Mouse (Mus musculus) intestine, embryonic 15.5 days (tissue): ENCODE data around the gene Vwa2. TPM values are rescaled to one million over a fixed set of nuclear protein-coding genes. Genes with fewer than 3 reads are reported as not detected.

Experiments used
- ATAC-seq: fragments of 200-750 bp; cut with Nextera tagmentation; 2 replicates; pipeline ENCODE4 v1.8.0; 2017; ENCODE audit warnings: moderate TSS enrichment, moderate library complexity
- H3K27ac ChIP-seq: fragments of 300-500 bp; sonication (generic); 2 replicates; pipeline ENCODE4 v1.5.1; 2015; ENCODE audit warnings: mild to moderate bottlenecking, inconsistent platforms
- H3K27me3 ChIP-seq: fragments of 300-500 bp; sonication (generic); replicated peaks from 2 replicates; pipeline ENCODE4 v1.6.1; 2015; ENCODE audit warnings: inconsistent platforms
- H3K36me3 ChIP-seq: fragments of 300-500 bp; sonication (generic); 2 replicates; pipeline ENCODE4 v1.6.1; 2015; ENCODE audit warnings: inconsistent platforms
- H3K4me1 ChIP-seq: fragments of 300-500 bp; sonication (generic); replicated peaks from 2 replicates; pipeline ENCODE4 v1.6.1; 2015; ENCODE audit warnings: inconsistent platforms
- H3K4me2 ChIP-seq: fragments of 300-500 bp; sonication (generic); replicated peaks from 2 replicates; pipeline ENCODE4 v1.6.1; 2015; ENCODE audit warnings: mild to moderate bottlenecking, inconsistent platforms
- H3K4me3 ChIP-seq: fragments of 300-500 bp; sonication (generic); replicated peaks from 2 replicates; pipeline ENCODE4 v1.5.1; 2015; ENCODE audit warnings: inconsistent platforms
- H3K9ac ChIP-seq: fragments of 300-500 bp; sonication (generic); 2 replicates; pipeline ENCODE4 v1.6.1; 2015; ENCODE audit warnings: inconsistent platforms
- H3K9me3 ChIP-seq: fragments of 300-500 bp; sonication (generic); 2 replicates; pipeline ENCODE4 v1.6.1; 2016; ENCODE audit warnings: inconsistent platforms
- WGBS: fragments of 180-500 bp; shearing (Covaris S2); methylation state at CpG from one replicate; pipeline ENCODE4 v1.1.7; 2015; 5-methylcytosine and 5-hydroxymethylcytosine counted together
- polyA plus RNA-seq: library from polyadenylated mRNA; unstranded; fragments of >200 nt; fragmentation: Nextera tagmentation; extraction: Ambion mirVana; gene quantifications from 2 replicates; pipeline ENCODE4 v1.2.1, GENCODE M21; 2015

The Vwa2 gene
- polyA plus RNA-seq, 1 experiment from 2014 or later: 0.90 TPM

DNA sequence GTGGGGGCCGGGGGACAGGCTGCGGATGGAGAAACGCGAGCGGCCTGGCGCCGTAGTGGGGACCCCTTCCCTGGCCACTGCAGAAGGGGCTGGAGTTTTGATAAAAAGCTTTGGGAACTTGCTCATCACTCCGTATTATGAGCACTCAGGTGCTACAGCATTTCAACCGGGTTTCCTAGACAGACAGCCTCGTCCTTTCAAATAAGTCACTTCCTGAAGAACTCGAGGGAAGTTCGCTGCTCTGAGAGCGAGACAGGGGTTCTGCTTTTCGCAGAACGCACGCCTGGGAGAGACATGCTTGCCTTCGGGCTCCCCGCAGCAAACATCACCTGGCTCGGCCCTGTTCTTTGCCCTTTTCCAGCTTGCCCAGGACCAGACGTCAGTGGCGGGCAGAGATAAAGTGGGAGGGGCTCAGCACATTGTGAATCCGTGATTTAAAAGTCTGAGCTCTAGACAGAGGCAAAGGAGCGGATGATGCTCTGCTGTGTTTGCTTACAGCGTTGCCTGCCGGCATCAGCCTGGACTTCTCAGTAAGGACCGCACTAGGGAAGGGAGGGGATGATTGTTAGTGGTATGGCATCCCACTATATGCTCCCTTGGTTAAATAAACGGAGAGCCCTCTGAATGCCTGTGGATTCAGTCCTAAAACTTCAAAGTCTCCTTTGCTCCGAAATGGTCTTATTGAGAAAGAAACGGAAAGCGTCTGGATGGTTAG, 709 bp downstream of the Vwa2 start:
- WGBS: 7% methylated on average over 30 of the region's 30 CpGs
- Histone ChIP-seq H3K9me3 (no peaks in the 10 kb centered on the region), H3K4me3 (peak overlapping the region; percentile 50), H3K27me3 (peaks cover 38% of the 10 kb centered on the region), H3K9ac (peak overlapping the region; percentile 46), H3K27ac (no peak overlapping the region), H3K4me2 (peak overlapping the region; percentile 99), H3K36me3 (no peaks in the 10 kb centered on the region), H3K4me1 (peaks cover 18% of the 10 kb centered on the region)
- ATAC-seq: peak; percentile 41

DNA sequence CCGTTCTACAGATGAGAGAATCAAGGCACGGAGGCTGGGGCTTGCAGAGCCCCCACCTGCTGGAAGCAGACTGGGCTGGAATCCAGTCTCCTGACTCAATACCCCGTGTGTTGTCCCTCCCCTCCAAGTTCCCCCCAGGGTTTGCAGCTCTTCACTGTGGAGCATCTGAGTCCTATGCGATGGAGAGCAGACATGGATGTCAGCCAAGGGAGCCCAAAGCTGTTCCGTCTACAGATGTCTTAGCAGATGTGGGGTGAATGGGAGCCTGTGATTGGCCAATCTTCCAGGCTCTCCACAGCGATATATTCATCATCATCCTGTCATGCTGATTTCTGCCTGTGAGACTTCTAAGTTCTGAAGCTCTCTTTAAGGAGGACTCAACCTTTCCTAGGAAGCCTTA, 3.3 kb downstream of the Vwa2 start:
- peak; percentile 55; the same call in 1 of the 2 replicates for ATAC-seq
- H3K9me3 ChIP-seq: no peaks in the 10 kb centered on the region
- H3K4me3 ChIP-seq: no peak overlapping the region
- H3K9ac ChIP-seq: no peak overlapping the region
- no peaks in the 10 kb centered on the region for H3K36me3 ChIP-seq
- peaks cover 36% of the 10 kb centered on the region for H3K27me3 ChIP-seq
- 51% methylated on average over 6 of the region's 6 CpGs for WGBS
- H3K4me1 ChIP-seq: peaks cover 18% of the 10 kb centered on the region
- no peak overlapping the region for H3K27ac ChIP-seq
- H3K4me2 ChIP-seq: no peak overlapping the region

DNA sequence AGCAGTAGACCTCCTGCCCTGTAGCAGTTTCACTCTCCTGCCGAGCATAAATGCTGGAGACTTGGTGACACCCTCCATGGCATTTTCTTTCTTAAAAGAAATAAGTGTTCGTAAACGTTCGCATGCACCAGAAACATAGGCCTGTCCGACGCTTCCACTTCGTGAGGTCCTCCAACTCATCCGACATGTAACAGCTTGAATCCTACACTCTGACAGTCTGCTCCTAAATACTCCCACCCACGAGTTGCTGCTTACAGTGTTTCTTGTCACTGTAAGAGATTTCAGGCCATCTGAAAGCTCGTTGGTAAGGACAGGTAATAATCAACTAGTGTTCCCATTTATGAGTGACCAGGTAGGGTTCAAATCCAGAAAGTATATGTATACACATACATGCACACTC, 13.8 kb downstream of the Vwa2 start:
- no peak overlapping the region for H3K9ac ChIP-seq
- no peaks in the 10 kb centered on the region for H3K36me3 ChIP-seq
- H3K9me3 ChIP-seq: no peaks in the 10 kb centered on the region
- no peak overlapping the region for H3K4me3 ChIP-seq
- H3K4me2 ChIP-seq: no peak overlapping the region
- no peak overlapping the region for H3K27ac ChIP-seq
- no peaks in the 10 kb centered on the region; the same call in 1 of the 2 replicates for H3K27me3 ChIP-seq
- WGBS: 58% methylated on average over 10 of the region's 10 CpGs
- ATAC-seq: no peak
- 0 out of 2 replicates have a peak, but pooled peaks cover 8% of the 10 kb centered on the region for H3K4me1 ChIP-seq

DNA sequence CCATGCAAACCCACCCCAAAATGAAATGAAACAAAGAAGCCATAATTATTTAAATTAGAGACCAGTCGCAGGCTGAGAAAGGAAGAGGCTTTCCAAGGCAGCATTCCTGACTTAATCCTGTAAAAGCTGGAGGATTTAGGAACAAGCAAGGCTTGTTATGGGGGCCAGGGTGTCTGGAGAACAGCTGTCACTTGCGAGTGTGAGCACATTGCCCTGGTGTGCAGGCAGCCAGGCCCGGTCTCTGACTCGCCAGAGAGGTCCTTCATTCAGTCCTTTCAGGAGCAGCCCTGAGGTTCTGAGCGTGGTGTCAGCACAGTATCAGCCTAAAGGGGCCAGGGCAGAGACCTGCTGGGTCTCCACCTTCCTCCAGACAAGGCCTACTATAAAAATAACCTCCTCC, 14.6 kb downstream of the Vwa2 start:
- ATAC-seq: no peak
- 0 out of 2 replicates have a peak, but pooled peaks cover 8% of the 10 kb centered on the region for H3K4me1 ChIP-seq
- H3K36me3 ChIP-seq: no peaks in the 10 kb centered on the region
- WGBS: 49% methylated on average over 5 of the region's 5 CpGs
- no peak overlapping the region for H3K27ac ChIP-seq
- no peaks in the 10 kb centered on the region; the same call in 1 of the 2 replicates for H3K27me3 ChIP-seq
- H3K9ac ChIP-seq: no peak overlapping the region
- no peaks in the 10 kb centered on the region for H3K9me3 ChIP-seq
- no peak overlapping the region for H3K4me3 ChIP-seq
- no peak overlapping the region for H3K4me2 ChIP-seq

DNA sequence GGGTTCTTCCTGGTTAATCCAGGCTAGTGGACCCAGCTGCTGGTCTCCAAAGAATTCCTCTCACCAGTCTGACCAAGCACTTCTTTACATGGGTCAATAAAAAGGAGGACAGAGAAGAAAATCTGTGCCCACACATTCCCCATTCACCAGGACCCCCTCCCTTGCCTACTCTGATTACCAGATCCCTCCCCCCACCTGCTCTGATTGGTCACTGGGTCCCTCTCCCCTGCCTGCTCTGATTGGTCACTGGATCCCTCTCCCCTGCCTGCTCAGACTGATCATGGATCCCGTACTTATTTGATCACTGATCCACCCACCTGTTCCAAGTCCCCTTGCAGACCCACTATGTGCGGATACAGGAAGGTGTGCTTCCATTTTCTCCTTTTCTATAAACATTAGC, 17.4 kb downstream of the Vwa2 start:
- Histone ChIP-seq H3K36me3 (no peaks in the 10 kb centered on the region), H3K27me3 (no peaks in the 10 kb centered on the region; the same call in 1 of the 2 replicates), H3K9ac (no peak overlapping the region), H3K9me3 (no peaks in the 10 kb centered on the region), H3K4me2 (no peak overlapping the region), H3K27ac (no peak overlapping the region), H3K4me3 (no peak overlapping the region), H3K4me1 (0 out of 2 replicates have a peak, but pooled peaks cover 8% of the 10 kb centered on the region)
- ATAC-seq: no peak
- 55% methylated on average over 2 of the region's 2 CpGs for WGBS

DNA sequence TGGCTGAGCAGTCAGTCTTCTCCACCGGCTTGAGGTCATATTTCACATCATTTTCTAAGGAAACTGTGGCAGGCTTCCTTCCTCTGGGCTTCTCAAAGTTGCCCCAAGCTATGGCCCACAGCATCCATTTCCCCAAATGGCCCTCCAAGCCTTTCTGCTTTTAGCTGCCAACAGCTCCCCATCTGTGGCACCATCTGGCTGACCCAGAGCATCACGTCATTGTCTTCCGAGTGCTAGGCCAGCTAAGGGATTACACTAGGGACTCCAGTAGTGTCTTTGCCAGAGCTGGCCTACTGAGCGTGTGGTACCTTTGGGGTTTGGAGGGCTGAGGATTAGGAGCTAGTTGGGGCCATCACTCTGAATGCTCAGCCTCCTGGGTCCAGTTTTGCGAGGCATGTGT, 18.5 kb downstream of the Vwa2 start:
- Histone ChIP-seq H3K9ac (no peak overlapping the region), H3K4me3 (no peak overlapping the region), H3K4me2 (no peak overlapping the region), H3K27me3 (no peaks in the 10 kb centered on the region; the same call in 1 of the 2 replicates), H3K36me3 (no peaks in the 10 kb centered on the region), H3K9me3 (no peaks in the 10 kb centered on the region), H3K27ac (no peak overlapping the region), H3K4me1 (0 out of 2 replicates have a peak, but pooled peaks cover 8% of the 10 kb centered on the region)
- ATAC-seq: no peak
- WGBS: 92% methylated on average over 5 of the region's 5 CpGs

DNA sequence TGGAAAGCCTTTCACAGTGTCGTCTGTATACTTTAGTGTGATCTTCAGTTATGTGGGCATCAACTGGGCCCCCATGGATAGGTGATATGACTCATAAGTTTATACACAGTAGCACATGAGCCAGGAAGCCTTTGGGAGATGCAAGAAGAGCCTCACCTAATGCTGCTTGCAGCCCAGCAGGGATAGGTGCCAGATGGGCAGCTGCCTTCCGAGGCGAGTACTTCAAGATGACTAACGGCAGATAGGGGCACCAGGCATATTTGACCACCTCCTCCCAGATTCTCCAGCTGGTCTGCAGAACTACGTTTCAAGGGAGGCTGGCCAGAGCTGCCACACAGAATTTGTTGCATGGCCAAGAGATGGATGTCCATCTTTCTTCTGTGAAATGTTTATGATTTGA, 19.3 kb downstream of the Vwa2 start:
- H3K27ac ChIP-seq: no peak overlapping the region
- H3K4me3 ChIP-seq: no peak overlapping the region
- no peak overlapping the region for H3K9ac ChIP-seq
- H3K9me3 ChIP-seq: no peaks in the 10 kb centered on the region
- WGBS: 67% methylated on average over 5 of the region's 5 CpGs
- ATAC-seq: no peak
- H3K4me1 ChIP-seq: 0 out of 2 replicates have a peak, but pooled peaks cover 8% of the 10 kb centered on the region
- H3K27me3 ChIP-seq: no peaks in the 10 kb centered on the region; the same call in 1 of the 2 replicates
- no peaks in the 10 kb centered on the region for H3K36me3 ChIP-seq
- H3K4me2 ChIP-seq: no peak overlapping the region

DNA sequence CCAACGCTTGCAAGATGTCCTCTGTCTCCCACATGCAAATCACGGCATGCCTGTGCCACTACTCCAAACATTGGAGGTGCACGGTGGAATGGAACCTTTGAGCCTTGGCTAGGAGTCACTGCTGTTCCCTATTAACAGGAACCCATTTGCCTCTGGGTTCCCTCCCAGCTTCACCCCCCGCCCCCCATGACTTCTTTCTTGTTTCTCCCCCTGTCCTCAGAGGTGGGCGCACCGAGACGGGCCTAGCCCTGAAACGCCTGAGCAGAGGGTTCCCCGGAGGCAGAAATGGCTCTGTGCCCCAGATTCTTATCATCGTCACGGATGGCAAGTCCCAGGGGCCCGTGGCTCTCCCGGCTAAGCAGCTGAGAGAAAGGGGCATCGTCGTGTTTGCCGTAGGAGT, 23.6 kb downstream of the Vwa2 start:
- Histone ChIP-seq H3K27ac (no peak overlapping the region), H3K27me3 (no peaks in the 10 kb centered on the region; the same call in 1 of the 2 replicates), H3K9me3 (no peaks in the 10 kb centered on the region), H3K4me1 (no peaks in the 10 kb centered on the region), H3K36me3 (no peaks in the 10 kb centered on the region), H3K4me2 (no peak overlapping the region), H3K9ac (no peak overlapping the region), H3K4me3 (no peak overlapping the region)
- 93% methylated on average over 16 of the region's 16 CpGs for WGBS
- no peak for ATAC-seq

DNA sequence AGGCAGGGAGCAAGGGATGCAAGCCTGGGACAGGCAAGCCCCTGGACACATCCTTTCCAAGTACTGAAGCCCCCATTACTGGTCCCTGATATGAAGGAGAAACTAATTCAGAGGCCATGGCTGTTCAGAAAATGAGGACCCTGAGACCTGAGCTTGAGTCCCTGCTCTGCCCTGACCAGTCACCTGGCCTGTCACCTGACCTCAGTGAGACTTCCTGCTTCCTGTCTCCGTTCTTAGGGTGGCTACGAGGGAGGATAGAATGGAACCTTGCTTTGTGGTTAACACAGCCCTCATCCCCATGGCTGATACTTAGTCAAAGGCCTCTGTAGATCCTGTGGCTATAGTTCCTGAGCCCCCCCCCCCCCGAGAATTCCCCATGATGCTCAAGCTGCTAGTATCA, 30.0 kb downstream of the Vwa2 start:
- no peak overlapping the region for H3K27ac ChIP-seq
- ATAC-seq: no peak
- H3K9me3 ChIP-seq: no peaks in the 10 kb centered on the region
- WGBS: 74% methylated on average over 3 of the region's 3 CpGs
- no peaks in the 10 kb centered on the region for H3K27me3 ChIP-seq
- H3K9ac ChIP-seq: no peak overlapping the region
- H3K4me3 ChIP-seq: no peak overlapping the region
- no peaks in the 10 kb centered on the region for H3K36me3 ChIP-seq
- H3K4me2 ChIP-seq: no peak overlapping the region
- H3K4me1 ChIP-seq: 0 out of 2 replicates have a peak, but pooled peaks cover 3% of the 10 kb centered on the region

DNA sequence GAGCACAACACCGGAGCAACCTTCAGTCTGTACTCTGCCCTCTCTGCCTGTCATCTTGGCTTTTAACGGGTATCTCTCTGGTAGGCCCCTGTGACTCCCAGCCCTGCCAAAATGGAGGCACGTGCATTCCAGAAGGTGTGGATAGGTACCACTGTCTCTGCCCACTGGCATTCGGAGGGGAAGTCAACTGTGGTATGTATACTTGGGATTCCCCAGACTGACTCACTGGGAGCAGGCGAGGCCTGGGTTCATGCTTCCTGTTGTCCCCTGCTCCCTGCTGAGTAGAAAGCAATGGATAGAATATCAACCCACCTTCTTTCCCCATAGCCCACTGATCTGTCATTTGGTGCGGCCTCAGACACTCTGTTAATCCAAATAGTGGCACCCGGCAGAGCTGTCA, 31.3 kb downstream of the Vwa2 start:
- ATAC-seq: no peak
- Histone ChIP-seq H3K4me3 (no peak overlapping the region), H3K4me2 (no peak overlapping the region), H3K36me3 (no peaks in the 10 kb centered on the region), H3K4me1 (0 out of 2 replicates have a peak, but pooled peaks cover 3% of the 10 kb centered on the region), H3K27ac (no peak overlapping the region), H3K27me3 (no peaks in the 10 kb centered on the region), H3K9ac (no peak overlapping the region), H3K9me3 (no peaks in the 10 kb centered on the region)
- 92% methylated on average over 7 of the region's 7 CpGs for WGBS

DNA sequence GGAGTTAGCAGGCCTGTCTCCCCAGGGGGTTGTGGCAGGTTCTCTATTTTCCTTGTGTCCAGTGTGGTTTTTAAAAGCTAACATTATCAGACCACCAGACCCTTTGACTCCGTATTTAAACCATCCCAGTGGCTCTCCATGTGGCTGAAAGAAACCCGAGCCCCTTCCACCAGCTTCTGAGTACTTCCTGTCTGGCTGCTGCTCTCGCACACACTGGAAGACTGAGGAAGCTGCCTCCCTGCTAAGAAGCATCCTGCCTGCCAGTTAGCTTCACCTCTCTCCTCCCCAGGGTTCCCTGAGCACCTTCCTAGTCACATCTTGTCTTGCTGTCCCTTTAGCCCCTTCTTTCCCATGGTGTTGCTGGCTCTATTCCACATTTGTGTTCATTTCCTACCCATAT, 33.8 kb downstream of the Vwa2 start:
- WGBS: 48% methylated on average over 3 of the region's 3 CpGs

DNA sequence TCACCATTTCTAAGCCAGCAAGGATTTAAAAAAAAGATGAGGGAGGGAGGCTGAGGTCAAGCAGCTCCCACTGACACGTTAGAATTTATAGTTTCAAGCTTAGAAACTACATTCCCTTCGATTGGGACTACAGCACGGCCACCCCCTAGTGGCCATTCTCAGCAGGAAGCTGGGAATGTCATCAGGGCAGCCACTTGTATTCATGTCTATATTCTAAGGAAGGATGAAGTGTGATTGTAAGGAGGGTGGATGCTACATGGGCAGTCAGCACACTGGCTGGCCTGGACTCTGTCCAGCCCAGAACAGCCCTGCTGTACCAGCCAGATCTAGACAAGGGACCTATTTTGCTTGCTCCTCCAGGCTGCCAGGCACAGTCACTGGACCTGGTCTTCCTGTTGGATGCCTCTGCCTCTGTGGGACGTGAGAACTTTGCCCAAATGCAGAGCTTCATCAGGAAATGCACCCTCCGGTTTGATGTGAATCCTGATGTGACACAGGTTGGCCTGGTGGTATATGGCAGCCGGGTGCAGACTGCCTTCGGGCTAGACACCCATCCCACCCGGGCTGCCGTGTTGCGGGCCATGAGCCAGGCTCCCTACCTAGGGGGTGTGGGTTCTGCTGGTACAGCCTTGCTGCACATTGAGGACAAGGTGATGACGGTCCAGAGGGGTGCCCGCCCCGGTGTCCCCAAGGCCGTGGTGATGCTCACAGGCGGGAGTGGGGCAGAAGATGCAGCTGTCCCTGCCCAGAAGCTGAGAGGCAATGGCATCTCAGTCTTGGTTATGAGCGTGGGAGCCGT, 34.6 kb downstream of the Vwa2 start:
- H3K36me3 ChIP-seq: no peaks in the 10 kb centered on the region
- no peak overlapping the region for H3K4me2 ChIP-seq
- peak; percentile 53 for ATAC-seq
- 0 out of 2 replicates have a peak, but pooled peaks cover 3% of the 10 kb centered on the region for H3K4me1 ChIP-seq
- H3K4me3 ChIP-seq: no peak overlapping the region
- H3K9me3 ChIP-seq: no peaks in the 10 kb centered on the region
- 74% methylated on average over 17 of the region's 17 CpGs for WGBS
- H3K27me3 ChIP-seq: no peaks in the 10 kb centered on the region
- H3K27ac ChIP-seq: no peak overlapping the region
- no peak overlapping the region for H3K9ac ChIP-seq

More for the DNA sequence above, 33.8 kb downstream of the Vwa2 start:
- Histone ChIP-seq H3K9ac (no peak overlapping the region), H3K4me3 (no peak overlapping the region), H3K27me3 (no peaks in the 10 kb centered on the region), H3K4me1 (0 out of 2 replicates have a peak, but pooled peaks cover 3% of the 10 kb centered on the region), H3K4me2 (no peak overlapping the region), H3K9me3 (no peaks in the 10 kb centered on the region), H3K36me3 (no peaks in the 10 kb centered on the region), H3K27ac (no peak overlapping the region)
- ATAC-seq: no peak
